Mouse (Mus musculus) forebrain, embryonic 11.5 days (tissue): ENCODE results near the gene Cep350. TPM values are rescaled to one million over a fixed set of nuclear protein-coding genes. Genes with fewer than 3 reads are reported as not detected.
A peak's percentile ranks its signal among the peaks of the same experiment; 100 is the strongest.

Source experiments
- ATAC-seq: fragments of 200-750 bp; cut with Nextera tagmentation; replicated peaks from 2 replicates; pipeline ENCODE4 v1.8.0; 2017; ENCODE audit warnings: moderate TSS enrichment; ENCODE audit not compliant: low FRiP score
- DNase-seq: peaks from one replicate; pipeline ENCODE4 v3.0.0-alpha.2; 2017; ENCODE audit warnings: low spot score
- H3K27ac ChIP-seq: fragments of 300-500 bp; sonication (generic); 2 replicates; pipeline ENCODE4 v1.5.1; 2014; ENCODE audit warnings: low read depth, low read length
- H3K27me3 ChIP-seq: fragments of 300-500 bp; sonication (generic); 2 replicates; pipeline ENCODE4 v1.6.1; 2014; ENCODE audit warnings: mild to moderate bottlenecking, low read length, mixed read lengths; ENCODE audit not compliant: control insufficient read depth, insufficient read depth
- H3K36me3 ChIP-seq: fragments of 300-500 bp; sonication (generic); 2 replicates; pipeline ENCODE4 v1.6.1; 2014; ENCODE audit warnings: mild to moderate bottlenecking, low read length, moderate library complexity, mixed read lengths; ENCODE audit not compliant: control insufficient read depth, insufficient read depth
- H3K4me1 ChIP-seq: fragments of 300-500 bp; sonication (generic); replicated peaks from 2 replicates; pipeline ENCODE4 v1.6.1; 2014; ENCODE audit warnings: low read length, mixed read lengths; ENCODE audit not compliant: control insufficient read depth, insufficient read depth
- H3K4me2 ChIP-seq: fragments of 300-500 bp; sonication (generic); 2 replicates; pipeline ENCODE4 v1.6.1; 2014; ENCODE audit warnings: low read depth, mild to moderate bottlenecking, low read length, moderate library complexity, mixed read lengths; ENCODE audit not compliant: severe bottlenecking
- H3K4me3 ChIP-seq: fragments of 300-500 bp; sonication (generic); 2 replicates; pipeline ENCODE4 v1.5.1; 2014; ENCODE audit warnings: low read depth, low read length
- H3K9ac ChIP-seq: fragments of 300-500 bp; sonication (generic); 2 replicates; pipeline ENCODE4 v1.6.1; 2014; ENCODE audit warnings: low read length
- H3K9me3 ChIP-seq: fragments of 300-500 bp; sonication (generic); 2 replicates; pipeline ENCODE4 v1.6.1; 2016; ENCODE audit warnings: low read length, mixed read lengths; ENCODE audit not compliant: control insufficient read depth
- WGBS: fragments of 180-500 bp; shearing (Covaris S2); extraction: QIAGEN DNeasy Blood & Tissue Kit; methylation state at CpG from one replicate; pipeline ENCODE4 v1.1.7; 2014; 5-methylcytosine and 5-hydroxymethylcytosine counted together
- polyA plus RNA-seq: library from polyadenylated mRNA; unstranded; fragments of >200 nt; fragmentation: Nextera tagmentation; extraction: Ambion mirVana; gene quantifications from 2 replicates; pipeline ENCODE4 v1.2.1, GENCODE M21; 2014

Cep350 gene
- polyA plus RNA-seq, 1 experiment from 2014 or later, result 9.7 TPM

GRCm38 (mm10) chr1:155994524-155994923 is 21.5 kb upstream of the Cep350 start:
- ATAC-seq (no peak), DNase-seq (no peak)
- Histone ChIP-seq H3K9ac (no peak overlapping the region), H3K27ac (no peak overlapping the region), H3K36me3 (no peaks in the 10 kb centered on the region), H3K27me3 (no peaks in the 10 kb centered on the region), H3K4me1 (no peaks in the 10 kb centered on the region), H3K4me2 (no peak overlapping the region), H3K9me3 (no peaks in the 10 kb centered on the region), H3K4me3 (no peak overlapping the region)
- whole genome bisulfite sequencing, result 91% methylated on average over 2 of the region's 2 CpGs

GRCm38 (mm10) chr1:155990391-155990790 is 17.3 kb upstream of the Cep350 start:
- DNase-seq, result no peak
- no peaks in the 10 kb centered on the region for H3K9me3 ChIP-seq
- H3K4me3 ChIP-seq, result no peak overlapping the region
- H3K4me2 ChIP-seq, result no peak overlapping the region
- 71% methylated on average over 11 of the region's 11 CpGs for WGBS
- ATAC-seq, result no peak
- H3K9ac ChIP-seq, result no peak overlapping the region
- H3K36me3 ChIP-seq, result no peaks in the 10 kb centered on the region
- H3K27me3 ChIP-seq, result no peaks in the 10 kb centered on the region
- no peaks in the 10 kb centered on the region for H3K4me1 ChIP-seq
- H3K27ac ChIP-seq, result no peak overlapping the region

GRCm38 (mm10) chr1:155989387-155989786 is 16.3 kb upstream of the Cep350 start:
- DNase-seq (no peak), ATAC-seq (no peak)
- 3% methylated on average over 2 of the region's 2 CpGs for WGBS

GRCm38 (mm10) chr1:155987625-155988024 is 14.6 kb upstream of the Cep350 start:
- no peak overlapping the region for H3K9ac ChIP-seq
- H3K4me3 ChIP-seq, result no peak overlapping the region
- no peak overlapping the region for H3K4me2 ChIP-seq
- H3K36me3 ChIP-seq, result no peaks in the 10 kb centered on the region
- 76% methylated on average over 2 of the region's 2 CpGs for WGBS
- ATAC-seq, result no peak
- H3K27ac ChIP-seq, result no peak overlapping the region
- H3K27me3 ChIP-seq, result no peaks in the 10 kb centered on the region
- no peak for DNase-seq
- H3K4me1 ChIP-seq, result no peaks in the 10 kb centered on the region
- no peaks in the 10 kb centered on the region for H3K9me3 ChIP-seq

More at GRCm38 (mm10) chr1:155989387-155989786, 16.3 kb upstream of the Cep350 start:
- H3K36me3 ChIP-seq, result no peaks in the 10 kb centered on the region
- H3K27ac ChIP-seq, result no peak overlapping the region
- no peak overlapping the region for H3K4me3 ChIP-seq
- H3K4me2 ChIP-seq, result no peak overlapping the region
- no peaks in the 10 kb centered on the region for H3K9me3 ChIP-seq
- no peaks in the 10 kb centered on the region for H3K27me3 ChIP-seq
- no peak overlapping the region for H3K9ac ChIP-seq
- no peaks in the 10 kb centered on the region for H3K4me1 ChIP-seq

- Histone ChIP-seq H3K36me3 (no peaks in the 10 kb centered on the region), H3K27me3 (no peaks in the 10 kb centered on the region), H3K9me3 (no peaks in the 10 kb centered on the region), H3K27ac (no peak overlapping the region), H3K4me2 (no peak overlapping the region), H3K4me3 (no peak overlapping the region), H3K4me1 (no peaks in the 10 kb centered on the region), H3K9ac (no peak overlapping the region)
- WGBS, result 60% methylated on average over 2 of the region's 2 CpGs
- ATAC-seq (no peak), DNase-seq (no peak)
Observed at GRCm38 (mm10) chr1:155974931-155975330, 1.9 kb upstream of the Cep350 start.

GRCm38 (mm10) chr1:155973719-155974379 is 794 bp upstream of the Cep350 start:
- H3K27ac ChIP-seq, result peak overlapping the region; percentile 77
- no peak for DNase-seq
- H3K9me3 ChIP-seq, result no peaks in the 10 kb centered on the region
- H3K9ac ChIP-seq, result peak overlapping the region; percentile 96
- ATAC-seq, result no peak; the same call in 1 of the 2 replicates
- no peaks in the 10 kb centered on the region for H3K4me1 ChIP-seq
- WGBS, result 7% methylated on average over 19 of the region's 19 CpGs
- peak overlapping the region; percentile 81 for H3K4me2 ChIP-seq
- H3K4me3 ChIP-seq, result peak overlapping the region; percentile 95
- no peaks in the 10 kb centered on the region for H3K27me3 ChIP-seq
- H3K36me3 ChIP-seq, result no peaks in the 10 kb centered on the region

- ATAC-seq (no peak), DNase-seq (peak; percentile 77)
- no peaks in the 10 kb centered on the region for H3K4me1 ChIP-seq
- no peaks in the 10 kb centered on the region for H3K9me3 ChIP-seq
- H3K4me3 ChIP-seq, result peak overlapping the region; percentile 95
- H3K9ac ChIP-seq, result peak overlapping the region; percentile 96
- no peaks in the 10 kb centered on the region for H3K36me3 ChIP-seq
- peak overlapping the region; percentile 59 for H3K4me2 ChIP-seq
- 2% methylated on average over 39 of the region's 51 CpGs for WGBS
- no peaks in the 10 kb centered on the region for H3K27me3 ChIP-seq
- H3K27ac ChIP-seq, result peak overlapping the region; percentile 81
Observed at GRCm38 (mm10) chr1:155972146-155973067, 648 bp downstream of the Cep350 start.

GRCm38 (mm10) chr1:155949170-155949569 is 23.9 kb downstream of the Cep350 start:
- 94% methylated on average over 2 of the region's 2 CpGs for WGBS
- Histone ChIP-seq H3K36me3 (peaks cover 3% of the 10 kb centered on the region; the same call in 1 of the 2 replicates), H3K27ac (no peak overlapping the region), H3K4me3 (no peak overlapping the region), H3K9me3 (no peaks in the 10 kb centered on the region), H3K27me3 (no peaks in the 10 kb centered on the region), H3K4me2 (no peak overlapping the region), H3K9ac (no peak overlapping the region), H3K4me1 (no peaks in the 10 kb centered on the region)
- no peak for DNase-seq
- no peak for ATAC-seq
